Mouse (Mus musculus) gastrocnemius, postnatal 14 days (tissue): ENCODE results near the gene Runx2. TPM values are rescaled to one million over a fixed set of nuclear protein-coding genes. Genes with fewer than 3 reads are reported as not detected.
A peak's percentile ranks its signal among the peaks of the same experiment; 100 is the strongest.

ENCODE experiments used
- DNase-seq: peaks from one replicate; pipeline ENCODE4 v3.0.0; 2021; ENCODE audit warnings: mixed read lengths
- intact Hi-C: fragments of 180-260 bp; cut with DNase I; formaldehyde crosslinking; loops from one replicate; pipeline ENCODE4 v1.15.1; 2025; ENCODE audit warnings: low total_unique reads
- total RNA-seq, 2 experiments: library from RNA; stranded (reverse); gene quantifications; 2 replicates each; pipeline ENCODE4 v1.2.3; 2021

Gene Runx2
- total RNA-seq, 2 experiments from 2014 or later = 0.25 to 0.38 TPM

- no peak for DNase-seq
- intact Hi-C loops = no loop called here
Measured at GRCm38 (mm10) chr17:44609356-44609755, 205.2 kb downstream of the Runx2 start.

GRCm38 (mm10) chr17:44608907-44609306, 205.7 kb downstream of the Runx2 start:
- intact Hi-C loops = no loop called here

GRCm38 (mm10) chr17:44607383-44607782, 207.2 kb downstream of the Runx2 start:
- intact Hi-C loops = no loop called here
- DNase-seq = no peak

More at GRCm38 (mm10) chr17:44608907-44609306, 205.7 kb downstream of the Runx2 start:
- DNase-seq = no peak

- intact Hi-C loops = no loop called here
- no peak for DNase-seq
Measured at GRCm38 (mm10) chr17:44606245-44606644, 208.4 kb downstream of the Runx2 start.

DNA sequence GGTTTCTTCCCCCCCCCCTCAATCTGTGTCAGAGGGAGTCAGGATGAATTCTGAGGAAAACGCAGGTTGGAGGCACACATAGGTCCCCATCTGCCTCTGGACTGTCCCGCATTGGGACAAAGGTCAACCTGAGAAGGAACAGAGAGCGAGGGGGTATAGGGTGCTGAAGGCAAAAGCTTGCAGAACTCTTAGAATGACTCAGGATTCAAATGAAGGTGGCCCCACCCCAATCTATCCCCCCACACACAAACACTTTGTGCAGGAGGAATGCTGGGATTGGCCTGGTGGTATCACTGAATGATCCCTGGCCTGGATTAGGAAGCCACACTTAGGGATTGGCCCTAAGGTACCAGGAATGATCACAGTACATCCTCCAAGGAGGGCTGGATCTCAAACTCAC, 208.8 kb downstream of the Runx2 start:
- no peak for DNase-seq
- intact Hi-C loops = no loop called here

GRCm38 (mm10) chr17:44603170-44603569, 211.4 kb downstream of the Runx2 start:
- no peak for DNase-seq
- intact Hi-C loops = no loop called here

GRCm38 (mm10) chr17:44601317-44602021, 213.1 kb downstream of the Runx2 start:
- no peak for DNase-seq
- intact Hi-C loops = no loop called here

DNA sequence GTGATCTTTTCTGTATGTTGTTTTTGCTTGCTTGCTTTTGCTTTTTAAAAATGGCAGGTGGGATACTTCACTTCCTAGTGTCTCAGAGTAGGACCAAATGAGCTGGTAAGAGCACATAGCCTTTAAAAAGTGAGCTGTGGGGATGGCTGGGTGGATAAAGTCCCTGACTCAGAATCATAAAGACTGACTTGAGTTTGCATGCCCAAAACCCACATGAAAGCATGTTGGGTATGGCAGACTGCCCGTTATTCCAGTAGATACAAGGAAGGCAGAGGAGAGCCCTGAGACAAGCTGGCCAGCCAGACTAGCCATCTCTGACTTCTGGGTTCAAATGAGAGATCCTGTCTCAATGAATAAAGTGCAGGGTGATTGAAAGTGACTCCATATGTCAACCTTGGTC, 214.7 kb downstream of the Runx2 start:
- intact Hi-C loops = no loop called here

DNA sequence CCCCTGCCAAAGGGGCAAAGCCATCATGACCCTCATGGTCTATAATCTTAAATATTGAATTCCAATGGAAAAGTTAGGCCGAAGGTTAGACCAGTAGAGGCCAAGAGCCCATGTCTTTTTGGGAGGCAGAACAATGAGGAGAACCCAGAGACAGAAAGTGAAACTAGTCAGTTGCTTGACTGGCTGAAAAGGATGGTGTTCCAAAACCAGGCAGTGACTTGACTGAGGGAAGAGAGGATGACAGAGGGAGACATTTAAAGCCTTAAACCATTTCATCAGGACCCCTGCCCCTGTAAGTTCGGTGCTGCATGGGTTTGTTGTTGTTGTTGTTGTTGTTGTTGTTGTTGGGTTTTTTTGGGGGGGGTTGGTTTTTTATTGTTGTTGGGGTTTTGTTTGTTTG, 215.5 kb downstream of the Runx2 start:
- intact Hi-C loops = no loop called here
- no peak for DNase-seq

More for the DNA sequence above, 214.7 kb downstream of the Runx2 start:
- DNase-seq = no peak

- intact Hi-C loops = no loop called here
Measured at GRCm38 (mm10) chr17:44597918-44598504, 216.6 kb downstream of the Runx2 start.

GRCm38 (mm10) chr17:44592737-44593090, 221.9 kb downstream of the Runx2 start:
- intact Hi-C loops = no loop called here

More at GRCm38 (mm10) chr17:44597918-44598504, 216.6 kb downstream of the Runx2 start:
- DNase-seq = peak; percentile 38

GRCm38 (mm10) chr17:44592067-44592736, 222.4 kb downstream of the Runx2 start:
- DNase-seq = no peak
- intact Hi-C loops = no loop called here

More at GRCm38 (mm10) chr17:44592737-44593090, 221.9 kb downstream of the Runx2 start:
- DNase-seq = no peak

DNA sequence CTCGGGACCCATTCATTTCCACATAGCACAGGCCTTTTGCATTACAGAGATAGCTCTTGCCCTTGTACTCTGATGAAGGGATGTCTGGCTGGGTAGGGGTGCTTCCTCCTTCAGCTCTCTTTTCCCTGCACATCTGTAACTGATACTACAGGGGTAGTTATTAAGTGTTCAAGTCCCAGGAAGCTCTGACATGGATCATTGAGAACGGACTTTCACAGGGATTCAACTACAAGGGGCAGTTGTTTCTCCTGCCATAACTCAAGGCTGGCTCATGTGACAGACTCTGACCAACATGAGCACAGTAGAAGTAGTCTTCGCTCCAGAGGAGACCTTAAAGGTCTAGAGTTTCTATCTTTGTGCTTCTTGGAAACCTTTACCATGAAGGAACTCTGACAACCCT, 226.1 kb downstream of the Runx2 start:
- no peak for DNase-seq
- intact Hi-C loops = no loop called here

- no peak for DNase-seq
- intact Hi-C loops = no loop called here
Measured at GRCm38 (mm10) chr17:44588020-44588419, 226.6 kb downstream of the Runx2 start.

DNA sequence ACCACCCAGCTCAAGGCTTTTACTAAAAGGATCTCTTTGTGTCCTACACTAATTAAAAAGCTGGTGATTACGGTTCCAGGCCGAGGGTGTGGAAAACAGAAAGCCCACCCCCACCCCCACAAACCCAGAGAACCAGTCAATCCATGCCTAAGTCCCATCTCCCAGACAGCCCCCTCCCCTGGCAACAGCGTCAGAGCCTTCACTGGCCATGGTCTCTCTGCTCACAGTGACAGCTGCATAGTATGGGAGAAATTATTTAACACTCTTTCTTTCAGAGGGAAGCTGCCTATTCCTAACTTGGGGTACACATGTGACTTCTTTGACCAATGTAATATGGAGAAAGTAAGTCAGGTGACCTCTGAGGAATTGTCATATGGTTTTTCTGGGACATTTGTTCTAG, 228.4 kb downstream of the Runx2 start:
- intact Hi-C loops = no loop called here
- DNase-seq = no peak

DNA sequence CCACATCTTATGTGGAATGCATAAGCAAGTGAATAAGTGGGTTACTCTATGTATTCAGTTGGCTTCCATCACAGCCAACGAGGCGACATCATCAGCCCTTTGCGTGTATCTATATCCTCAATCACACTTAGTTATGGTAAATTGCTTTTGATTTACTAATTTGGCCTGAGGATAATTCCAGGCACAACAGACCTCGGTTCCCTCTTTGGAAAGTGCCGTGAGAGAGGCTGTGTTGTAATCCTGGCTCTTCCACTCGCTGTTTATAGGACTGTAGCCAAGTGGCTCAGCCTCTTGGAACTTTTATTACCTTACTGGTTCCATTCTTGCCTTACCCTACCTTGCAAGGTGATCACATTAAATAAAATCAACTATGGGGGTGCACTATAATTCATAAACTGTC, 229.8 kb downstream of the Runx2 start:
- no peak for DNase-seq

DNA sequence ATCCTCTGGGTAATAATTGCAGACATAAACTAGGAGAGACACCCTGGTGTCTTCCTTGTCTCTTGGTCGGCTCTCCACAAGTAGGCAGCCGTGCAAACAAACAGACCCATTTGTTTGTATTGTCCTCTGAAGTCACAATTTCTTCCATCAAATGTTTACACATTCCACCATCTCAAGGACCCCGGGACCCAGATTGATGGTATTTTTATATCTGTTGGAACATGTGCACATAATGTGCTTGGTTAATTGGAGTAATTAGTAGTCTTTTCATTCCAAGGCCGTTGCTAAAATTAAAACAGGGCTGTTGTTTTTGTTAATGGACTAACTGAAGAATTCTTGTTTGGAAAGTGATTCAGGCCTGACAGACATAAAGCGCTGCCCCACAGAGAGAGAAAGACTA, 236.8 kb downstream of the Runx2 start:
- DNase-seq = no peak
- intact Hi-C loops = no loop called here

More for the DNA sequence above, 229.8 kb downstream of the Runx2 start:
- intact Hi-C loops = no loop called here

- intact Hi-C loops = no loop called here
- DNase-seq = no peak
Measured at GRCm38 (mm10) chr17:44570899-44571298, 243.7 kb downstream of the Runx2 start.

- intact Hi-C loops = no loop called here
Measured at GRCm38 (mm10) chr17:44569020-44569621, 245.5 kb downstream of the Runx2 start.

GRCm38 (mm10) chr17:44566992-44567391, 247.6 kb downstream of the Runx2 start:
- DNase-seq = no peak
- intact Hi-C loops = no loop called here

More at GRCm38 (mm10) chr17:44569020-44569621, 245.5 kb downstream of the Runx2 start:
- DNase-seq = no peak
